Mouse (Mus musculus): ENCODE results near the gene Vsig10. TPM values are rescaled to one million over a fixed set of nuclear protein-coding genes. Genes with fewer than 3 reads are reported as not detected.
"Not testable (repeated sequence)": the region's sequence is repeated elsewhere in the genome, so short reads cannot be mapped to it uniquely, and the experiment has no call there.

Gene Vsig10
- polyA plus RNA-seq, 1 experiment from 2014 or later = 14.2 TPM

DNA sequence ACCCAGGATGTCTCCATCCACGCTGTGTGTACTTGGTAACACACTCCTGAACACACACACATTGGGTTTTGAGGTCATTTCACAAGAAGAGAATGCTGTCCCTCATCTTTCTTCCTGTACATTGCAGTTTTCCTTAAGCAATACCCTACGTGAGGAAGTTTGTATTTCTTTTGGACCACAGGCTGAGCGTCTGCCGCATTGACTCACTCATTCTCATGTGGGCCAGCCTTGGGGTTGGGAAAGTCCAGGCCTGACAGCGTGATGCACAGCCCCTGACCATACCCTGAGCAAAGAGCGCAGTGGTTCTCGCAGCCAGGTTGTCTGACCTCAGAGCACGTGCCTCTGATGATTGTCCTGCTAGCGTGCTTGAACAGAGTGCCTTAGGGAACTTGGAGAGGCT lies 54.5 kb downstream of the Vsig10 start:
- ATAC-seq (replicated peaks; ENCODE audit: low FRiP score) = no peak
- no peaks in the 10 kb centered on the region for H3K27me3 ChIP-seq

DNA sequence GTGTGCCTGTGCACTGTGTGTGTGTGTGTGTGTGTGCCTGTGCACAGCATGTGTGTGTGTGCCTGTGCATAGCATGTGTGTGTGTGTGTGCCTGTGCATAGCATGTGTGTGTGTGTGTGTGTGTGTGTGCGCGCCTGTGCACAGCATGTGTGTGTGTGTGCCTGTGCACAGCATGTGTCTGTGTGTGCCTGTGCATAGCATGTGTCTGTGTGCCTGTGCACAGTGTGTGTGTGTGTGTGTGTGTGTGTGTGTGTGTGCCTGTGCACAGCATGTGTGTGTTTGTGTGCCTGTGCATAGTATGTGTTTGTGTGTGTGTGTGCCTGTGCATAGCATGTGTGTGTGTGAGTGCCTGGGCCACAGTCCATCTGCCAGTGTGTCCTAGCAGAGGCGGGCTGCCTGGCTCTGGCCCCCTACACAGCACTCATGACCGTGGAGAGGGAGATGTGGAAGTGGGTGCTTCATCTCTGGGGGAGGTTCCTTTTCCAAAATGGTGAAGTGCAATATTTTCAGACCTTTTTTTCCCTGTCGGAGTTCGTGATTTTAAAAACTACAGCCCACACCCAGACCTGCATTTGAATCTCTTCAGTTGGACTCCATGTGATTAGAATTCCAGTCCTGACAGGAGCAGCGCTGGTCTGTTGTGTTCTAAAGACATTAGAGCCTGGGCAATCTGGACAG lies 55.6 kb downstream of the Vsig10 start:
- Histone ChIP-seq H3K4me3 (replicated peaks) (no peak overlapping the region), H3K27me3 (no peaks in the 10 kb centered on the region), H3K36me3 (peaks cover 95% of the 10 kb centered on the region), H3K9me3 (replicated peaks) (no peaks in the 10 kb centered on the region), H3K27ac (no peak overlapping the region), H3K4me2 (no peak overlapping the region), H3K9ac (no peak overlapping the region), H3K4me1 (no peaks in the 10 kb centered on the region)
- ATAC-seq (replicated peaks; ENCODE audit: low FRiP score) = no peak
- WGBS = 90% methylated on average over 7 of the region's 7 CpGs

More for the DNA sequence above, 54.5 kb downstream of the Vsig10 start:
- no peak overlapping the region for H3K4me2 ChIP-seq
- H3K36me3 ChIP-seq = peaks cover 96% of the 10 kb centered on the region
- no peaks in the 10 kb centered on the region for H3K9me3 ChIP-seq (replicated peaks)
- H3K27ac ChIP-seq = no peak overlapping the region
- WGBS = 91% methylated on average over 9 of the region's 9 CpGs
- no peak overlapping the region for H3K4me3 ChIP-seq (replicated peaks)
- no peak overlapping the region for H3K9ac ChIP-seq
- H3K4me1 ChIP-seq = no peaks in the 10 kb centered on the region

DNA sequence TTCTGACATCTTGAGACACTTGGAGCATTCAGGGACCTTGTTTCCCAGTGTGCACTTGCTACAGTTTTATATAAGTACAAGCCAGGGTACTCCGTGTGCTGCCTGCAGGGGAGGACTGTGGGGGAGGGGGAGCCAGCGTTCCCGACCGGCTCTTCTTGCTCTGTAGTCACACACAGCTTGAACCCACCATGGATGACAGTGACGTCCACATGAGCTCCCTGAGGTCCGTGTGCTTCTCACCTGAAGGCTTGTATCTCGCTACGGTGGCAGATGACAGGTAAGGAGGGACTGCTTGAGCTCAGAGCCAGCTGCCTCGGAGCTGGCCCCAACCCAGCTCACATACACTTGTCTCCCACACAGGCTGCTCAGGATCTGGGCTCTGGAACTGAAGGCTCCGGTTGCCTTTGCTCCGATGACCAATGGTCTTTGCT lies 57.5 kb downstream of the Vsig10 start:
- Histone ChIP-seq H3K27me3 (no peaks in the 10 kb centered on the region), H3K9ac (no peak overlapping the region), H3K4me2 (no peak overlapping the region), H3K36me3 (peaks cover 96% of the 10 kb centered on the region), H3K4me1 (no peaks in the 10 kb centered on the region), H3K4me3 (replicated peaks) (no peak overlapping the region), H3K27ac (no peak overlapping the region), H3K9me3 (replicated peaks) (no peaks in the 10 kb centered on the region)
- 68% methylated on average over 11 of the region's 11 CpGs for WGBS
- ATAC-seq (replicated peaks; ENCODE audit: low FRiP score) = no peak

DNA sequence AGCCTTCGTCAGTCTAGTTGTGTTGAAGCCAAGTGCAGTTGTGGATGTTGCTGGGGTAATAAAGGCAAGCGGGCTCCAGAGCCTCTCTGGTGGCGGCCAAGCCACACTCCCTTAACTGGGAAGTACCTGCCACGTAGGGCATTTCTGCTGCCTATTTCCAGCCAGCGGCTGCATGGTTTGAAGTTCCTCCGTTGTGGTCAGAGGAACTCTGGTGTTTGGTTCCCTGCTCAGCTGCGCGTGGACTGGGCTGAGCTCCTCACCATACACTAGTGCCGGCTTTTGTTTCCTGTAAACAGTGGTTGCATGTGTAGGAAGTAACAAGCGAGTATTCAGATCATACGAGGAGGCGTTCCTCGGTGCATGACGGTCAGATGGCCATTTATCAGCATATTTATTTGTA lies 58.8 kb downstream of the Vsig10 start:
- H3K4me3 ChIP-seq (replicated peaks); H3K27me3 ChIP-seq; H3K4me1 ChIP-seq; H3K9ac ChIP-seq; ATAC-seq (replicated peaks; ENCODE audit: low FRiP score); H3K27ac ChIP-seq; H3K4me2 ChIP-seq; H3K9me3 ChIP-seq (replicated peaks): not testable (repeated sequence)
- WGBS = 92% methylated on average over 14 of the region's 14 CpGs
- peaks cover 96% of the 10 kb centered on the region for H3K36me3 ChIP-seq

DNA sequence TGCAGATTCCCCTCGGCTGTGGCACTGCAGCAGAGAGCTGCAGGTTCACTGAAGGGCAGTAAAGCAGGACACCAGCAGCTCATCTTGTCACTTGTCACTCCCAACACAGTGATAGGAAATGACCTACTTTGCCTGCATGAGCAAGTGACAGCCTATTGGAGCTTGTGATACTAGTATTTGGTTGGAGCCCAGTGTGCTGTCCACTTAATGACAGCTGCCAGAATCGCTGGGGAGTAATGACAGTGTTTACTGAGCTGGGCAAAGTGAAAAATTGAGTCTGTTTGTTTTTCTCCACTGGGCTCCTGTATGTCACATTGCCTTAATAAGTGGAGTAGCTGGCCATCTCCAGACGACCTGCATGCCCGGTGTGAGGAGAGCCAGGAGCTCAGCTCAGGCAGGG lies 61.3 kb downstream of the Vsig10 start:
- no peaks in the 10 kb centered on the region for H3K9me3 ChIP-seq (replicated peaks)
- peaks cover 96% of the 10 kb centered on the region for H3K36me3 ChIP-seq
- H3K4me3 ChIP-seq (replicated peaks) = no peak overlapping the region
- ATAC-seq (replicated peaks; ENCODE audit: low FRiP score) = no peak
- H3K4me2 ChIP-seq = no peak overlapping the region
- no peaks in the 10 kb centered on the region for H3K27me3 ChIP-seq
- WGBS = 83% methylated on average over 4 of the region's 4 CpGs
- H3K9ac ChIP-seq = no peak overlapping the region
- H3K4me1 ChIP-seq = no peaks in the 10 kb centered on the region
- H3K27ac ChIP-seq = no peak overlapping the region

DNA sequence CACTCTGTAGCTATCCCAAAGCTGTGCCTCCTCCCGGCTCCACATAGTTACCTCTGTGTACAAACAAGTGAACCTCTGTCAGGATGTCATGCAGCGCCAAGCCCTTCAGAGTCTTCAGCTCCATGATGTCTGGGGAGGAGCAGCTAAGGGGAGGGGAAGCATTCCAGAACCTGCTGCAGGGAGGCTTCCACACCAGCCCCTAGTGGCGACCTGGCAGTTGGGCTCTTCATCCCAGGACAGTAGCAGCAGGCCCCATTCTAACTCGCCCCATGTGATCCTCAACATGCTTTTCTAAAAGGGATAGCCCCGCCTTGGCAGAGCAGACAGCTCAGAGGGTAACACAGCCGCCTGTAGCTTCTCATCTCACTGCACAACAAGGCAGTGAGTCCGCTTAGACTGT lies 62.9 kb downstream of the Vsig10 start:
- Histone ChIP-seq H3K4me2 (no peak overlapping the region), H3K27me3 (no peaks in the 10 kb centered on the region), H3K36me3 (peaks cover 93% of the 10 kb centered on the region), H3K4me3 (replicated peaks) (no peak overlapping the region), H3K27ac (no peak overlapping the region), H3K9me3 (replicated peaks) (no peaks in the 10 kb centered on the region), H3K4me1 (no peaks in the 10 kb centered on the region), H3K9ac (no peak overlapping the region)
- ATAC-seq (replicated peaks; ENCODE audit: low FRiP score) = no peak
- WGBS = 88% methylated on average over 7 of the region's 7 CpGs

DNA sequence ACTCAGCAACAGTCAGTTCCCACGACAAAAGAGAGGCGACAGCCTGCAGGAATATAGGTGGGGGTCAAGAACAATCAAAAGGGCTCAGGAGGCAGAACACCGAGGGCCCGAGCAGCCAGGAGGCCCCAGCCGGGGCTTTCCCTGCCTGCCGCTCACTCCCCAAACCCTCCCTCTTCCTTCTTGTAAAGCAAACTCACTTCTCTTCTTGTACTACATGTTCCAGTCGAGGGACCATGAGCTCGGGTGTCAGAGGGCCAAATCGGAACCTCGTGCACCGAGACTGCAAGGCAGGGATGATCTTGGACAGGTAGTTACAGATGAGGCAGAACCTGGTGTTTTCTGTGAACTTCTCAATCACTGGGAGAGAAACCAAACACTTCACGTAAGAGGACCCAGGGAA lies 64.3 kb downstream of the Vsig10 start:
- H3K36me3 ChIP-seq = peaks cover 83% of the 10 kb centered on the region
- H3K4me3 ChIP-seq (replicated peaks) = no peak overlapping the region
- WGBS = 77% methylated on average over 12 of the region's 12 CpGs
- no peak overlapping the region for H3K4me2 ChIP-seq
- H3K27ac ChIP-seq = no peak overlapping the region
- H3K4me1 ChIP-seq = peaks cover 12% of the 10 kb centered on the region
- H3K9ac ChIP-seq = no peak overlapping the region
- no peaks in the 10 kb centered on the region for H3K27me3 ChIP-seq
- H3K9me3 ChIP-seq (replicated peaks) = no peaks in the 10 kb centered on the region
- ATAC-seq (replicated peaks; ENCODE audit: low FRiP score) = no peak

DNA sequence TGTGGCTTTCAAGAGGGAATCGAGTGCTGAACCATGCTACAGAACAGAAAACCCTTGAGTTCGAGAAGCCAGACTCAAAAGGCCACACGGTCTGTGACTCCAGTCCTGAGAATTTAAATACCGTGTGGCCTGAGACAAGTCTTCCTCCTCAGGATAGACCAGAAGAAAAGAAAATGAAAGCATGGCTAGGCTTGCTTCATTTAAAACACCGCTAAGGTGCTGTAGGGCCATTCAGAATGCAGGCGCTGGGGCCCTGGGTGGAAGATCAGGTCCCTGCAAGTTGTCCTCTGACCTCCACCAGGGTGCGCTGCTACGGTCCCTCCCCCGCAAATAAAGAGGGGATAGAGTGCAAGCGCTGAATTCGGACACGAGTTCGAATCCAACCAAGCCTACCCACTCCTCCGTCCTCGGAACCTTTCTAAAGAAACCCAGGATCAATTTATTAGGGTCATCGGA lies 69.4 kb downstream of the Vsig10 start:
- H3K4me2 ChIP-seq = peak overlapping the region; percentile 79
- peaks cover 34% of the 10 kb centered on the region for H3K36me3 ChIP-seq
- H3K4me3 ChIP-seq (replicated peaks) = peak overlapping the region; percentile 93
- H3K9ac ChIP-seq = peak overlapping the region; percentile 91
- H3K27ac ChIP-seq = peak overlapping the region; percentile 86
- H3K27me3 ChIP-seq = no peaks in the 10 kb centered on the region
- 10% methylated on average over 16 of the region's 16 CpGs for WGBS
- H3K4me1 ChIP-seq = peaks cover 17% of the 10 kb centered on the region
- peaks cover 20% of the 10 kb centered on the region for H3K9me3 ChIP-seq (replicated peaks)
- ATAC-seq (replicated peaks; ENCODE audit: low FRiP score) = peak; percentile 30

DNA sequence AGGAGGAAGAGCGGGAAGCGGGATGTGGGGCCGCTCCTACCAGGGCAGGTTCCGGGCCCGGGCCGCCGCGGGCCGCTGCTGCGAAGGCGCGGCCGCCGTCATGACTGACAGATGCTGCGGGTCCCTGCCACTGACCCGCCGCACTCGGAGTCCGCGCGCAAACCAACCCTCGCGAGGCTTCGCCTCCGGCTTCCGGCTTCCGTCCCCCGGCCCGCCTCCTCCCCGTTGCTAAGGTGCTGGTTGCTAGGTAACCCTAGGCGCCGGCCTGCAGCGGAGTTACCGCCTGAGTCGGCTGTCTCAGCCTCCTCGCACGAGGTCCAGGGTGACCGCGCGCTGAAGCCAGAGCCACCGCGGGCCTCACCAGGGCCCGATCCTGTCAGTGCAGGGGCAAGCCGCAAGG lies 70.0 kb downstream of the Vsig10 start, which contains the start of gene Rfc5:
TSS of gene Rfc5 (minus strand) at position 171 of the 400 bp plus-strand sequence.
- peaks cover 30% of the 10 kb centered on the region for H3K36me3 ChIP-seq
- under 1% methylated on average over 44 of the region's 44 CpGs for WGBS

DNA sequence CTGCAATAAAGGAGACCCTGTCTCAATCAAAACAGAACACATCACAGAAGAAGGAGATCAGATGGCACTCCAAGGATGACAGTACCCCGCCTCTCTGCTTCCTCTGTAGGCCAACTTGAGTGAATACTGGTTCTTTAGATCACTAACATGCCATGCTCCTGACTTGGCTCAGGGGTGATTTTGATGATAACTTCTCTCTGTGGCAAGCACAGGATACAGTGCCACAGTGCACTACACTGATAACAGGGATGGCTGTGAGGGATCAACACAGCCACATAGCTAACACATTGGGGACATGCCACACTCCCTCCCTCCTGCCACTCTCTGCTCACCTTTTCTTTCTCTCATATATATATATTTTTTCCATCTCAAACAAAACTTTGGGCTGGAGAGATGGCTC lies 72.0 kb downstream of the Vsig10 start:
- H3K27me3 ChIP-seq = no peaks in the 10 kb centered on the region
- 79% methylated on average over 1 of the region's 1 CpGs for WGBS
- no peak overlapping the region for H3K4me2 ChIP-seq
- peaks cover 21% of the 10 kb centered on the region for H3K9me3 ChIP-seq (replicated peaks)
- ATAC-seq (replicated peaks; ENCODE audit: low FRiP score) = no peak
- peaks cover 17% of the 10 kb centered on the region for H3K4me1 ChIP-seq
- no peak overlapping the region for H3K4me3 ChIP-seq (replicated peaks)
- H3K36me3 ChIP-seq = peaks cover 9% of the 10 kb centered on the region
- no peak overlapping the region for H3K27ac ChIP-seq
- H3K9ac ChIP-seq = no peak overlapping the region

More for the DNA sequence above, 70.0 kb downstream of the Vsig10 start, which contains the start of gene Rfc5:
- Histone ChIP-seq H3K9ac (peak within 1 kb of the TSS; percentile 91), H3K27ac (peak within 1 kb of the TSS; percentile 86), H3K4me3 (replicated peaks) (peak within 1 kb of the TSS; percentile 93), H3K4me1 (peaks cover 17% of the 10 kb centered on the region), H3K27me3 (no peaks in the 10 kb centered on the region), H3K4me2 (peak within 1 kb of the TSS; percentile 79), H3K9me3 (replicated peaks) (peaks cover 21% of the 10 kb centered on the region)
- peak; percentile 96 for ATAC-seq (replicated peaks; ENCODE audit: low FRiP score)

DNA sequence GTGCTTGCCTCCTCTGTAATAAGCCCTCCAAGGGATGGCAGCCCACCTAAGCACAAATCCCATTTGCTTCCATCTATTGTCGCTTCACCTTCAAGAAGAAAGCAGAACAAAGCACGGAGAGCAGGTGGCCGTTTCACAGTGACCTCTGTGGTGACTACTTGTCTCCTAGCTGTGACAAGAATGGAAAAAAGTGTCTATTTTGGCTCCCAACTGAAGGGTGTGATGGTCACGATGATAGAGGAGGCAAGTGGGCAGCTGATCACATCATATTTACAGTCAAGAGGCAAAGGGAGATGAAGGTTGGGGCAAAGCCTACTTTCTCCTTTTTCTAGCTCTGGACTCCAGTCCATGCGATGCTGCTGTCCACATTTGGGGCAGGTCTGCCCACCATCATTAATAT lies 77.0 kb downstream of the Vsig10 start:
- no peak overlapping the region for H3K4me3 ChIP-seq (replicated peaks)
- no peak overlapping the region for H3K4me2 ChIP-seq
- H3K27me3 ChIP-seq = no peaks in the 10 kb centered on the region
- no peaks in the 10 kb centered on the region for H3K36me3 ChIP-seq
- WGBS = 85% methylated on average over 5 of the region's 5 CpGs
- H3K9me3 ChIP-seq (replicated peaks) = peaks cover 21% of the 10 kb centered on the region
- H3K4me1 ChIP-seq = 0 out of 2 replicates have a peak, but pooled peaks cover 4% of the 10 kb centered on the region
- ATAC-seq (replicated peaks; ENCODE audit: low FRiP score) = no peak
- no peak overlapping the region for H3K9ac ChIP-seq
- H3K27ac ChIP-seq = no peak overlapping the region

DNA sequence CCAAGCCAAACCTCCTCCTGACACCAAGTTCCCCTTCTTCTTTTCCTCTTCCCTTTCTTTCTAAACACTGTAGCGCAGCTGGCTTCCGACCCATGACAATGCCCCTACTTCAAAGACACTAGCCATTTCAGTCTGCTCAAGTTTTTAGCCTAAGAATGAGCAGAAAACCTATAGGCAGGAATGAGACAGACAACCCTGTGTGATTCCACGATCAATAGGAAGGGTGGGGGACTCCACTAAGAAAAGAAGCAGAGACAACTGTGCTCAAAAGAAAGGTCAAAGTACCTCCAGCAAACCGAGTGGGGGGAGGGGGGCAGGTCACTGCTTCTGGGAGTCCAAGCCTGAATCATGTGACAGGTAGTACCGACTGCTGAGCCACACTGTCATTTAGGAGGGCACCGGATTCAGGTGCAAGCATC lies 77.7 kb downstream of the Vsig10 start:
- Histone ChIP-seq H3K4me1 (0 out of 2 replicates have a peak, but pooled peaks cover 4% of the 10 kb centered on the region), H3K27ac (no peak overlapping the region), H3K9me3 (replicated peaks) (peaks cover 14% of the 10 kb centered on the region), H3K27me3 (no peaks in the 10 kb centered on the region), H3K9ac (no peak overlapping the region), H3K4me3 (replicated peaks) (no peak overlapping the region), H3K36me3 (no peaks in the 10 kb centered on the region), H3K4me2 (no peak overlapping the region)
- 69% methylated on average over 6 of the region's 6 CpGs for WGBS
- ATAC-seq (replicated peaks; ENCODE audit: low FRiP score) = no peak
